In genomic region chr2:32607262-32607947, GRCm38 (mm10) we compare ENCODE assay signal across 8 mouse cellular contexts. TPM values are rescaled to one million over a fixed set of nuclear protein-coding genes. Genes with fewer than 3 reads are reported as not detected.
DNase-seq lines count a peak whose midpoint lies in the region; ATAC-seq and TF ChIP-seq lines count a peak whose summit lies in the region.

No protein-coding gene starts in this region.

- peaks cover 2% of the 10 kb centered on the region; the same call in 1 of the 2 replicates for H3K79me2 ChIP-seq in MEL (ENCODE audit: control insufficient read depth, insufficient read depth, low read length, poor library complexity)
- no peaks in the 10 kb centered on the region for H3K79me2 ChIP-seq in heart, adult 2 months (replicated peaks; ENCODE audit: control insufficient read depth, insufficient read depth, low read length)

- no peak for TF ChIP-seq CTCF in MEL (IDR thresholded peaks at IDR 0.05 in 2 of 3, conservative IDR thresholded peaks at IDR 0.05 in 1 of 3; ENCODE audit: control insufficient read depth in 1 of 3, insufficient read depth in 1 of 3, low read depth in 2 of 3, low read length in 3 of 3, poor library complexity in 1 of 3, severe bottlenecking in 1 of 3)
- no peak for TF ChIP-seq CTCF in heart, adult 2 months (IDR thresholded peaks at IDR 0.05)

- intact Hi-C loops in heart, adult 2 months (cut with DNase I), result no loop called here

- H3K36me3 ChIP-seq in MEL (ENCODE audit: control insufficient read depth in 1 of 2, insufficient read depth in 2 of 2, low read length in 2 of 2), result peaks cover 0 to 6% of the 10 kb centered on the region in 2 experiments; a peak in 2 of 4 replicates
- no peaks in the 10 kb centered on the region for H3K36me3 ChIP-seq in heart, adult 2 months (ENCODE audit: control insufficient read depth, insufficient read depth, low read length)
- peaks cover 27% of the 10 kb centered on the region for H3K36me3 ChIP-seq in megakaryocyte, embryonic 14.5 days (replicated peaks; ENCODE audit: low read length)

- peak overlapping the region; percentile 74 for H3K27ac ChIP-seq in MEL (ENCODE audit: control insufficient read depth, low read depth, low read length)
- H3K27ac ChIP-seq in heart, adult 2 months, result peak overlapping the region; percentile 93

- peak overlapping the region; percentile 76 for H3K9ac ChIP-seq in MEL (ENCODE audit: control insufficient read depth, low read depth, low read length, poor library complexity, severe bottlenecking)
- H3K9ac ChIP-seq in heart, adult 2 months (ENCODE audit: low read depth, low read length), result peak overlapping the region; percentile 74

- peak; percentile 19 for ATAC-seq in common myeloid progenitor, adult 5-6 weeks (replicated peaks; ENCODE audit: low read depth, poor library complexity, severe bottlenecking)

- no peaks in the 10 kb centered on the region for H3K27me3 ChIP-seq in MEL (ENCODE audit: control insufficient read depth in 1 of 2, insufficient read depth in 2 of 2, low read length in 2 of 2)
- no peaks in the 10 kb centered on the region for H3K27me3 ChIP-seq in heart, adult 2 months (ENCODE audit: control insufficient read depth, insufficient read depth, low read length)
- no peaks in the 10 kb centered on the region for H3K27me3 ChIP-seq in megakaryocyte, embryonic 14.5 days (replicated peaks)

- DNase-seq in frontal cortex, postnatal 36 days (ENCODE audit: low spot score in 2 of 2), result peak; percentile 45 to 55
- DNase-seq in frontal cortex, postnatal 14 days (ENCODE audit: low spot score in 2 of 2), result no peak
- peak; percentile 78 for DNase-seq in MEL (ENCODE audit: low read depth, low spot score)
- DNase-seq in heart, adult 2 months, result peak; percentile 69 to 77
- peak; percentile 40 for DNase-seq in kidney, postnatal 14 days
- DNase-seq in spleen, postnatal 10 days (ENCODE audit: low spot score in 2 of 2), result peak; percentile 57 to 61

- no peak for TF ChIP-seq EP300 in MEL (IDR thresholded peaks at IDR 0.05; ENCODE audit: low read depth in 1 of 2, low read length in 2 of 2)
- 0 out of 2 replicates have a peak, but pooled peaks have one; percentile 3 for TF ChIP-seq EP300 in heart, adult 2 months (IDR thresholded peaks at IDR 0.05; ENCODE audit: insufficient read depth, low read depth, low read length)

- WGBS in heart, adult 2 months, result 4% methylated on average over 34 of the region's 34 CpGs

- no peaks in the 10 kb centered on the region for H3K9me3 ChIP-seq in MEL (replicated peaks; ENCODE audit: insufficient read depth, low read length)
- no peaks in the 10 kb centered on the region for H3K9me3 ChIP-seq in megakaryocyte, embryonic 14.5 days

- peak overlapping the region; percentile 78 to 93 for H3K4me3 ChIP-seq in MEL (ENCODE audit: control insufficient read depth in 1 of 2, insufficient read depth in 1 of 2, low read depth in 2 of 2, low read length in 2 of 2)
- H3K4me3 ChIP-seq in heart, adult 2 months, result peak overlapping the region; percentile 72
- peak overlapping the region; percentile 92 for H3K4me3 ChIP-seq in megakaryocyte, embryonic 14.5 days (replicated peaks)

- peaks cover 6 to 29% of the 10 kb centered on the region in 2 experiments for H3K4me1 ChIP-seq in MEL (ENCODE audit: control insufficient read depth in 1 of 2, insufficient read depth in 2 of 2, low read length in 2 of 2)
- peaks cover 5% of the 10 kb centered on the region for H3K4me1 ChIP-seq in heart, adult 2 months (ENCODE audit: control insufficient read depth, insufficient read depth, low read length)
- peaks cover 80% of the 10 kb centered on the region for H3K4me1 ChIP-seq in megakaryocyte, embryonic 14.5 days

- TF ChIP-seq RAD21 in MEL (IDR thresholded peaks at IDR 0.05; ENCODE audit: low read depth, low read length), result no peak

- TF ChIP-seq POLR2A in MEL (IDR thresholded peaks at IDR 0.05; ENCODE audit: control insufficient read depth in 1 of 2, insufficient read depth in 1 of 2, low read depth in 1 of 2, low read length in 2 of 2, poor library complexity in 1 of 2), result 0 out of 4 replicates have a peak, but pooled peaks of 1 of the 2 experiments have one; percentile 14
- TF ChIP-seq POLR2A in heart, adult 2 months (IDR thresholded peaks at IDR 0.05; ENCODE audit: insufficient read depth, low read depth, low read length), result peak; percentile 61; the same call in 1 of the 2 replicates

TF ChIP-seq in MEL, 35 proteins besides CTCF, POLR2A, EP300 and RAD21:
- TF ChIP-seq ZKSCAN1 (IDR thresholded peaks at IDR 0.05; ENCODE audit: low read depth, low read length) (no peak), GATA1 (IDR thresholded peaks at IDR 0.05; ENCODE audit: low read depth, low read length) (no peak), MXI1 (IDR thresholded peaks at IDR 0.05; ENCODE audit: low read depth, low read length) (no peak), RCOR1 (IDR thresholded peaks at IDR 0.05; ENCODE audit: low read depth, low read length) (no peak), NRF1 (IDR thresholded peaks at IDR 0.05; ENCODE audit: insufficient read depth, low read depth, low read length, poor library complexity, severe bottlenecking) (no peak), TCF12 (IDR thresholded peaks at IDR 0.05; ENCODE audit: low read depth, low read length) (no peak), HCFC1 (IDR thresholded peaks at IDR 0.05; ENCODE audit: low read depth, low read length) (no peak), ETS1 (IDR thresholded peaks at IDR 0.05; ENCODE audit: low read depth, low read length) (no peak), CHD1 (IDR thresholded peaks at IDR 0.05; ENCODE audit: low read depth, low read length) (no peak), ELF1 (IDR thresholded peaks at IDR 0.05; ENCODE audit: low read depth, low read length) (no peak), ZC3H11A (IDR thresholded peaks at IDR 0.05; ENCODE audit: low read depth, low read length) (no peak), MAFK (IDR thresholded peaks at IDR 0.05; ENCODE audit: borderline replicate concordance, low read depth, low read length) (no peak)
TF ChIP-seq in MEL: peak in this region for 0.

RNA-seq across cellular contexts. Expression of gene St6galnac6, which starts 7.9 kb away (rescaled TPM):
- total RNA-seq in MEL (2012; rRNA removed), result 9.0 and 12.5 TPM in 2 replicates
- 10 to 100 TPM in 1 of 2 experiments, not detected in 1; 26.5 TPM for polyA plus RNA-seq in MEL (2012; ENCODE audit: insufficient read depth in 1 of 2, insufficient read length in 2 of 2, low read depth in 1 of 2, low replicate concordance in 2 of 2, missing spikeins in 1 of 2)
- 12.7 and 22.9 TPM in 2 replicates for total RNA-seq in common myeloid progenitor, adult 5-6 weeks (2017)
- 100 to 1,000 TPM; 107 to 125 TPM for total RNA-seq in heart, adult 2 months (2021)
- 129 and 174 TPM in 2 replicates for polyA plus RNA-seq in heart, adult 2 months (2012; rRNA removed)
- polyA plus RNA-seq in megakaryocyte, embryonic 14.5 days (2012; ENCODE audit: insufficient read depth, low replicate concordance), result 36.4 and 40.9 TPM in 2 replicates

RNA-seq across cellular contexts. Expression of gene Ak1, which starts 14.2 kb away (rescaled TPM):
- total RNA-seq in MEL (2012; rRNA removed), result 0.12 TPM in 1 of 2 replicates, not detected in the other
- polyA plus RNA-seq in MEL (2012; ENCODE audit: insufficient read depth in 1 of 2, insufficient read length in 2 of 2, low read depth in 1 of 2, low replicate concordance in 2 of 2, missing spikeins in 1 of 2), result under 1 TPM in 1 of 2 experiments, not detected in 1; 0.13 TPM
- total RNA-seq in common myeloid progenitor, adult 5-6 weeks (2017), result 3.5 TPM in 2 replicates
- total RNA-seq in heart, adult 2 months (2021), result 100 to 1,000 TPM; 606 to 670 TPM
- polyA plus RNA-seq in heart, adult 2 months (2012; rRNA removed), result 584 and 623 TPM in 2 replicates
- polyA plus RNA-seq in megakaryocyte, embryonic 14.5 days (2012; ENCODE audit: insufficient read depth, low replicate concordance), result 11.0 and 12.2 TPM in 2 replicates

RNA-seq across cellular contexts. Expression of gene St6galnac4, which starts 20.5 kb away (rescaled TPM):
- 44.3 and 58.3 TPM in 2 replicates for total RNA-seq in MEL (2012; rRNA removed)
- polyA plus RNA-seq in MEL (2012; ENCODE audit: insufficient read depth in 1 of 2, insufficient read length in 2 of 2, low read depth in 1 of 2, low replicate concordance in 2 of 2, missing spikeins in 1 of 2), result 100 to 1,000 TPM in 1 of 2 experiments, not detected in 1; 109 TPM
- 25.7 and 28.8 TPM in 2 replicates for total RNA-seq in common myeloid progenitor, adult 5-6 weeks (2017)
- total RNA-seq in heart, adult 2 months (2021), result 10 to 100 TPM; 16.2 to 17.8 TPM
- 25.2 and 28.6 TPM in 2 replicates for polyA plus RNA-seq in heart, adult 2 months (2012; rRNA removed)
- 16.3 and 18.9 TPM in 2 replicates for polyA plus RNA-seq in megakaryocyte, embryonic 14.5 days (2012; ENCODE audit: insufficient read depth, low replicate concordance)

RNA-seq across cellular contexts. Expression of gene 9430097D07Rik, which starts 31.9 kb away (rescaled TPM):
- 0.12 and 0.13 TPM in 2 replicates for total RNA-seq in MEL (2012; rRNA removed)
- under 1 TPM in 1 of 2 experiments, not detected in 1; 0.11 TPM for polyA plus RNA-seq in MEL (2012; ENCODE audit: insufficient read depth in 1 of 2, insufficient read length in 2 of 2, low read depth in 1 of 2, low replicate concordance in 2 of 2, missing spikeins in 1 of 2)
- not detected in 2 replicates for total RNA-seq in common myeloid progenitor, adult 5-6 weeks (2017)
- not detected for total RNA-seq in heart, adult 2 months (2021)
- not detected in 2 replicates for polyA plus RNA-seq in heart, adult 2 months (2012; rRNA removed)
- polyA plus RNA-seq in megakaryocyte, embryonic 14.5 days (2012; ENCODE audit: insufficient read depth, low replicate concordance), result not detected in 2 replicates

RNA-seq across cellular contexts. Expression of gene Pip5kl1, which starts 32.8 kb away (rescaled TPM):
- 0.56 and 0.58 TPM in 2 replicates for total RNA-seq in MEL (2012; rRNA removed)
- under 1 TPM in 1 of 2 experiments, not detected in 1; 0.22 TPM for polyA plus RNA-seq in MEL (2012; ENCODE audit: insufficient read depth in 1 of 2, insufficient read length in 2 of 2, low read depth in 1 of 2, low replicate concordance in 2 of 2, missing spikeins in 1 of 2)
- not detected in 2 replicates for total RNA-seq in common myeloid progenitor, adult 5-6 weeks (2017)
- not detected for total RNA-seq in heart, adult 2 months (2021)
- polyA plus RNA-seq in heart, adult 2 months (2012; rRNA removed), result 0.25 TPM in 1 of 2 replicates, not detected in the other
- polyA plus RNA-seq in megakaryocyte, embryonic 14.5 days (2012; ENCODE audit: insufficient read depth, low replicate concordance), result not detected in 2 replicates

Comparison
In these comparisons a context has a peak if more than half of its experiments do, and no peak if none do; other contexts are left out.
1. DNase-seq: peak in frontal cortex, postnatal 36 days (2 of 2), MEL (single experiment), heart, adult 2 months (2 of 2), kidney, postnatal 14 days (single experiment) and spleen, postnatal 10 days (2 of 2); none in frontal cortex, postnatal 14 days (0 of 2).
2. RNA of gene Ak1, which starts 14.2 kb away (total RNA-seq): 606 to 670 TPM in heart, adult 2 months; 3.5 TPM in common myeloid progenitor, adult 5-6 weeks and 0.12 TPM in MEL; every median in the first group is over 100 times any median in the second.
3. Peak in every context shown above with its lines, with median percentiles within 50 percentile points of each other: H3K4me3 ChIP-seq.